Mouse (Mus musculus): Measurements from ENCODE around the gene Calm3. TPM values are rescaled to one million over a fixed set of nuclear protein-coding genes. Genes with fewer than 3 reads are reported as not detected.

Calm3 gene
- total RNA-seq, 2 experiments from 2014 or later, result 189 to 234 TPM

DNA sequence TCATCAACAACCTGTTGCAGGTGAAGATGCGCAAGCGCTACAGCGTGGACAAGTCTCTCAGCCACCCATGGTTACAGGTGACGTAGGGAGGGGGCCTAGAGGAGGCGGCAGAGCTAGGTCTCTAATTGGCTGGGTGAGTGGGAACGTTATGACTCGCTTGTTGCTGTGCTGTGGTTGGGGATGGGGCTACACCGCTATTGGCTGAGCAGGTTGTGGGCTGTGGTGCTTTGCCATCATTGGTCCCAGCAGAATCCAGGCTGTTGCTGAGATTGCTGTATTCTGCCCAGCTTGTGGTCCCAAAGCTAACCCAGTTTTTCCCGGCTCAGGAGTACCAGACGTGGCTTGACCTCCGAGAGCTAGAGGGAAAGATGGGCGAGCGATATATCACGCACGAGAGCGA lies 54.4 kb downstream of the Calm3 start:
- peak in 1 of 2 experiments; percentile 24 for DNase-seq (ENCODE audit: low spot score in 2 of 2)

DNA sequence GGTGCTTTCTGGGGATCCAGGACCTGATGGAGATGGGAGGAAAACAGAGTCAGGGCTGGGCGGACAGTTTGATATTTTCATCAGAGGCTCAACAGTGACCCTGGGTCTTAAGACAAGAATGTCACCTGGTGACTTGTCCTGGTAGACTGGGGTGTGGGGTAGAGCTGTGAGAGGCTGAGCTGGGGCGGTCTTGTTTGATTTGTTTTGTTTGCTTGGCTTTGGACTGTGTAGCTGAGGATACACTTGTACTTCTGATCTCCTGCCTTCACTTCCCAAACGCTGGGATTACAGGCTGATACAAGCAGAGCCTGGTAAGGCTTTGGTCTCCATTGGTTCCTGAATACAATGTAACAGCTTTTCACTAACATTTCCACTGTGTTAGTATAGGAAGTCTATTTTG lies 56.4 kb downstream of the Calm3 start:
- no peak for DNase-seq (ENCODE audit: low spot score in 2 of 2)

Other genes starting within 250 kb of the Calm3 start
- not detected for gene Ceacam15, start 248.4 kb downstream of the Calm3 start, total RNA-seq (2021)
- gene Ceacam9, start 202.2 kb downstream of the Calm3 start, total RNA-seq (2021), result not detected
- 100 to 1,000 TPM in 1 of 2 experiments, 10 to 100 TPM in 1; 86.6 to 106 TPM for gene Ap2s1, start 185.7 kb downstream of the Calm3 start, total RNA-seq (2021)
- gene Slc1a5, start 142.8 kb downstream of the Calm3 start, total RNA-seq (2021), result 10 to 100 TPM; 51.8 to 55.1 TPM
- gene Strn4, start 108.2 kb downstream of the Calm3 start, total RNA-seq (2021), result 10 to 100 TPM; 66.6 to 78.7 TPM
- 10 to 100 TPM; 22.7 to 22.9 TPM for gene Fkrp, start 107.4 kb downstream of the Calm3 start, total RNA-seq (2021)
- 10 to 100 TPM; 16.8 to 17.4 TPM for gene Prkd2, start 81.2 kb downstream of the Calm3 start, total RNA-seq (2021)
- 10 to 100 TPM; 17.8 to 19.0 TPM for gene Dact3, start 48.8 kb downstream of the Calm3 start, total RNA-seq (2021)
- 1 to 10 TPM; 2.6 TPM for gene Gng8, start 32.3 kb downstream of the Calm3 start, total RNA-seq (2021)
- 1 to 10 TPM; 2.6 to 3.3 TPM for gene Ptgir, start 17.6 kb downstream of the Calm3 start, total RNA-seq (2021)
- gene Pnmal2, start 20.6 kb upstream of the Calm3 start, total RNA-seq (2021), result 10 to 100 TPM; 48.6 to 49.6 TPM
- under 1 TPM in 1 of 2 experiments, not detected in 1; 0.16 TPM for gene Pnmal1, start 35.6 kb upstream of the Calm3 start, total RNA-seq (2021)
- gene Gm42372, start 59.0 kb upstream of the Calm3 start, total RNA-seq (2021), result under 1 TPM in 1 of 2 experiments, not detected in 1; 0.05 TPM
- gene Ccdc8, start 68.6 kb upstream of the Calm3 start, total RNA-seq (2021), result 10 to 100 TPM; 32.5 to 33.4 TPM
- gene Ppp5c, start 103.8 kb upstream of the Calm3 start, total RNA-seq (2021), result 10 to 100 TPM; 72.9 to 84.4 TPM
- 1 to 10 TPM; 6.6 to 8.1 TPM for gene Hif3a, start 138.3 kb upstream of the Calm3 start, total RNA-seq (2021)
- under 1 TPM; 0.05 to 0.20 TPM for gene Psg16, start 149.9 kb upstream of the Calm3 start, total RNA-seq (2021)
- not detected for gene Ceacam3, start 226.2 kb upstream of the Calm3 start, total RNA-seq (2021)